Mouse (Mus musculus) limb, embryonic 10.5 days (tissue): ENCODE measurements at regions not wholly inside any gene's neighbourhood (a gene's known extent, or its start where the extent isn't known, plus 50 kb on each side); places are given as distances from the start of the nearest gene placed in this dataset.

Experiments used
- DNase-seq: peaks from one replicate; pipeline ENCODE4 v3.0.0-alpha.2; 2017; ENCODE audit warnings: low spot score
- H3K27ac ChIP-seq: fragments of 300-500 bp; sonication (generic); 2 replicates; pipeline ENCODE4 v1.5.1; 2016; ENCODE audit warnings: mild to moderate bottlenecking
- H3K27me3 ChIP-seq: fragments of 300-500 bp; sonication (generic); 2 replicates; pipeline ENCODE4 v1.6.1; 2016; ENCODE audit warnings: low read depth, mild to moderate bottlenecking; ENCODE audit not compliant: poor library complexity, severe bottlenecking
- H3K36me3 ChIP-seq: fragments of 300-500 bp; sonication (generic); 2 replicates; pipeline ENCODE4 v1.6.1; 2016; ENCODE audit warnings: mild to moderate bottlenecking, moderate library complexity
- H3K4me1 ChIP-seq: fragments of 300-500 bp; sonication (generic); 2 replicates; pipeline ENCODE4 v1.6.1; 2016
- H3K4me3 ChIP-seq: fragments of 300-500 bp; sonication (generic); 2 replicates; pipeline ENCODE4 v1.5.1; 2016; ENCODE audit warnings: mild to moderate bottlenecking, moderate library complexity
- H3K9me3 ChIP-seq: fragments of 300-500 bp; sonication (generic); replicated peaks from 2 replicates; pipeline ENCODE4 v1.6.1; 2016; ENCODE audit warnings: mild to moderate bottlenecking
- WGBS: fragments of 180-500 bp; shearing (Covaris S2); methylation state at CpG from one replicate; pipeline ENCODE4 v1.1.7; 2016; 5-methylcytosine and 5-hydroxymethylcytosine counted together

DNA sequence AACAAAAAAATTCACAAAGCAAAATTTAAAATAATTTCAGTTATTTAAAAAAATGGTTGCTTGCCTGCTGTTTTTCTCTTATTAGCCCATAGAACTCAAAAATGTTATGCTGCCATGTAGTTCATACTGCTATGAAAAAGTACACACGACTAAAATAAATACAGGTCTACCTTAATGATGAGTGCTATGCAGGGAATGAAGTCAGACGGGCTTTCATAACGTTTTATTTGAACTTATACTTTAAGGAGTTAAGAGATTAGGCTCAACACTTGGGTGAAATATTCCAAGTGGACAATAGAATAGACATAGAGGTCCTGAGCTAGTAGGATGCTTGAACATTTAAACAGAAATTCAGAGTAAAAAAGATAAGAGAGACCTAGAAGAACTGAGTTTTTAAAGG lies 489.7 kb downstream of the Klf5 start:
- H3K4me1 ChIP-seq = no peaks in the 10 kb centered on the region
- no peaks in the 10 kb centered on the region for H3K27me3 ChIP-seq
- no peak overlapping the region for H3K4me3 ChIP-seq
- no peak overlapping the region for H3K27ac ChIP-seq
- no peaks in the 10 kb centered on the region for H3K9me3 ChIP-seq
- WGBS = 90% methylated on average over 3 of the region's 3 CpGs
- H3K36me3 ChIP-seq = no peaks in the 10 kb centered on the region
- no peak for DNase-seq

DNA sequence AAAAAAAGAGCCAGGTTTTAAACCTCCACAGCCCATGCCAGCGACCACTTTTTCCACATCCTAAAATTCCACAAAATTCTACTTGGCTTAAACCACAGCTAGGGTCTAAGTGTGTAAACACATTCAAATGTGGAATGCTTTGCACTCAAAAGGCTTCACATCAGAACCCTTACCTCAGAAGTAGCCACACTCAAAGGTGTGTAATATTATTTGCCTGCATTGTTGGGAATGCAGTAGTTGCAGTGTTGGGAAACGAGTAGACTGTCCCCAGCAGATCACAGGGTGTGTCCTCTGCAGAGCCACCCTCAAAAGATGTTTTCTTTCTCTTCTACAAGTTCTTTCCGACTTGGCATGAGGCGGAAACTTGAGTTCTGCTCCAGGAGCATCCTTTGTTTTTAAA lies 488.2 kb downstream of the Klf12 start:
- no peak overlapping the region for H3K4me3 ChIP-seq
- H3K36me3 ChIP-seq = no peaks in the 10 kb centered on the region
- H3K27me3 ChIP-seq = no peaks in the 10 kb centered on the region
- H3K9me3 ChIP-seq = no peaks in the 10 kb centered on the region
- no peaks in the 10 kb centered on the region for H3K4me1 ChIP-seq
- WGBS = 81% methylated on average over 4 of the region's 4 CpGs
- DNase-seq = no peak
- H3K27ac ChIP-seq = no peak overlapping the region

DNA sequence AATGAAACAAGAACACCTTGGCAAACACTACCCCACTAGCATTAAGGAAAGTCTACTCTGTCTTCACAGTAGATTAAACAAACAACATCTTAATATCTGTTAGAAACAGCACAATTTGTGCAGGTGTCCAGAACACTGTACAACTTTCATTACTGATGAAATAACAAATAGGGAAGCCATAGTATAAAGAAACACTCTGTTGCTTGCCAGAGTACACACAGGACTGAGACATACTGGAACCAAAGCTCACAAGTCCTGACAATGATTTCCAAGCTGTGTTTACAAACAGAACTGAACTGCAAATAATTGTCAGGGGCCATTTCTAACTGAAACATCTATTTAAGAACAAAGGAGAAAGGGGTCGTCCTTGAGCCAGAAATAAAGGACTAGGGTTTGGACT lies 478.4 kb downstream of the Klf12 start:
- Histone ChIP-seq H3K27me3 (no peaks in the 10 kb centered on the region), H3K9me3 (no peaks in the 10 kb centered on the region), H3K36me3 (no peaks in the 10 kb centered on the region), H3K4me1 (no peaks in the 10 kb centered on the region), H3K27ac (no peak overlapping the region), H3K4me3 (no peak overlapping the region)
- DNase-seq = no peak
- 67% methylated on average over 1 of the region's 1 CpGs for WGBS

DNA sequence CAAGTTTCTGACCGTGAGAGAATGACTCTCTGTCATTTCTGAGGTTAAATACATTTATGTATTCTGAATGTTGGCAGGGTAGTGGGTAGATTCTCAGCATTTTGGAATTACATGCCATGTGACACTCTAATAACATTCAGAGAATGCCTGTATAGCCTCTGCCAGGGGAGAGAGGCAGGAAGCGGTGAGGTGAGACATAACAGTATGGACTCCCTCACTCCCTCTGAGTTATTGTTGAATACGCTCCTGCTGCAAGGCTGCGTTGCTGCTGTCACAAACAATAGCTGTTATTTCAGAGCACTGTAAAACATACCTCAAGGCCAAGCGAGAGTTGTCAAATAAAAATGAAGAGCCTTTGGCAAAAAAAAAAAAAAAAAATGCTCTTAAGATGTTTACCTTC lies 477.9 kb downstream of the Klf12 start:
- Histone ChIP-seq H3K36me3 (no peaks in the 10 kb centered on the region), H3K4me1 (no peaks in the 10 kb centered on the region), H3K4me3 (no peak overlapping the region), H3K27ac (no peak overlapping the region), H3K9me3 (no peaks in the 10 kb centered on the region), H3K27me3 (no peaks in the 10 kb centered on the region)
- 87% methylated on average over 5 of the region's 5 CpGs for WGBS
- DNase-seq = no peak

DNA sequence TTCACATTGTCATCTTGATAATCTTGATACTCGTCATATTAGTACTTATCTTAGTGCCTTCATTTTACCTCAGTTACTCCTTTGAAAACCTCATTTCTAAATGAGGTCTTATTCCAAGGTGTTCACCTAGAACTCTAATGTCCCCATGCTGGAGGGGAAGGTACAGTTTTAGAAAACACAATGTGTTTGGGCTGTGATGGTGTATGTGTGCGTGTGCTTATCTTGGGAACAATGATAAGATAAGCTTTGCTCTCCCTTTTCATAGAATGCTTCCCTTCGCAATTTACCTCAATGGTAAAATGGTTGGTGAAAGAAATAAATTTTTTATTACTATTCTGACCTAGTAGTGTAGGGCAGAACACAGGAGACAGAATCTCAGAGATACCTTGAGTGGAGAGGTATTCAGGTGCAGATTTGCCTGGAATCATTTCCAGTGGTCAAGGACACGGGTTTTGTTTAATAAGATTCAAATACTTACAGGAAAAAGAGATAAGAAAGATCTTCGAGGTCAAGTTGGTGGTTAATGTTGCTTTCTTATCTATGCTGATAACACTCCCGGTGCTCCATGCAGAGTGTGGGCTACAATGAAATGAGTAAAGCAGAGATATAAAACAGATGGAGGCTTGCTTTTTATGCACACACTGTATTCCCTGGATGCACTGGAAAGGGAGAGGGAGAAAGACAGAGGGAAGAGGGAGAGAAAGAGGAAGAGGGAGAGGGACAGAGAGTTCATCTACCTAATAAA lies 471.6 kb downstream of the Klf12 start:
- WGBS = 90% methylated on average over 6 of the region's 6 CpGs

More for the DNA sequence above, 471.6 kb downstream of the Klf12 start:
- no peaks in the 10 kb centered on the region for H3K36me3 ChIP-seq
- H3K27ac ChIP-seq = no peak overlapping the region
- H3K9me3 ChIP-seq = no peaks in the 10 kb centered on the region
- no peak overlapping the region for H3K4me3 ChIP-seq
- no peak for DNase-seq
- no peaks in the 10 kb centered on the region for H3K4me1 ChIP-seq
- no peaks in the 10 kb centered on the region for H3K27me3 ChIP-seq
